Mouse (Mus musculus): ENCODE results near the gene Agtpbp1.

GRCm38 (mm10) chr13:59499374-59499773 is 85.7 kb downstream of the Agtpbp1 start:
- TF ChIP-seq CTCF (IDR thresholded peaks at IDR 0.05; ENCODE audit: control insufficient read depth, insufficient read depth, insufficient replicate concordance, low read depth, low read length) (no peak), POLR2A (IDR thresholded peaks at IDR 0.05; ENCODE audit: control insufficient read depth, low read depth, low read length) (no peak)
